8 mouse cellular contexts compared by ENCODE assay signal in the genomic region with DNA sequence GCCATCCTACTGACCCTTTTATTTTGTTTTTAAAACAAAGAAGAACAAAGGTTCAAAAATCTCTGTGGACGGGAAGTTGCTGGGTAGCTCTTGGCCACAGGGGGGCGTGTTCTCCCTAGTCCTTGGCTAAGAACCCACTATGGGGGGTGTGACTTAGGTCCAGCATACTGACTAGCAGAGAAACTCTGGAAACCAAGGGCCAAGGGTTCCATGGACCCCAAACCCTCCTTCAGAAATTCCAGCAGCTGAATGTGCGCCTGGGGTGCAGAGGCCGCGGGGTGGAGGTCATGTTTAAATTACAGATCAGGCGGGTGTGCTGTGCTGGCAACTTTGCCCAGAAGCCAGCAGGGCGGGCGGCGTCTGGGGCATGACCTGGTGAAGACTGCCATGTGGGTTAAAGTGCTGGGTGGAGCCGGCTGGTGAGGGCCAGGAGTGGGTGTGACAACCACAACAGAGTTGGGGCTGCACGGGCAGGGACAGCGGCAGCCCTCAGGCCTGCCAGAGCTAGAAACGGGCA. TPM values are rescaled to one million over a fixed set of nuclear protein-coding genes. Genes with fewer than 3 reads are reported as not detected.
DNase-seq lines count a peak whose midpoint lies in the region; ATAC-seq and TF ChIP-seq lines count a peak whose summit lies in the region.

No protein-coding gene starts in this region.

- 54% methylated on average over 12 of the region's 13 CpGs for WGBS in embryonic facial prominence, embryonic 14.5 days
- WGBS in thymus, adult 2 months: 56% methylated on average over 13 of the region's 13 CpGs

- TF ChIP-seq POLR2A in thymus, adult 2 months (IDR thresholded peaks at IDR 0.05; ENCODE audit: control insufficient read depth, extremely low read depth, insufficient read depth, low read length, poor library complexity): no peak

- H3K27ac ChIP-seq in embryonic facial prominence, embryonic 14.5 days (replicated peaks; ENCODE audit: low read depth, low read length): 0 out of 2 replicates have a peak overlapping the region, but pooled peaks have one; percentile 21
- no peak overlapping the region for H3K27ac ChIP-seq in thymus, adult 2 months (ENCODE audit: control insufficient read depth, insufficient read depth, low read length)

- no peaks in the 10 kb centered on the region for H3K27me3 ChIP-seq in embryonic facial prominence, embryonic 14.5 days (replicated peaks; ENCODE audit: control insufficient read depth, insufficient read depth, low read length)
- no peaks in the 10 kb centered on the region for H3K27me3 ChIP-seq in thymus, adult 2 months (ENCODE audit: control insufficient read depth, insufficient read depth, low read length)

- DNase-seq in cerebellum, adult 9-11 months: peak; percentile 20
- DNase-seq in cerebellum, adult 11-12 months: no peak
- DNase-seq in urinary bladder, adult 18-20 months (ENCODE audit: low spot score in 2 of 2): peak; percentile 77 to 84
- no peak for DNase-seq in urinary bladder, postnatal 10 days (ENCODE audit: low spot score)
- peak; percentile 72 for DNase-seq in embryonic facial prominence, embryonic 14.5 days (ENCODE audit: low spot score)
- DNase-seq in kidney, postnatal 14 days: peak; percentile 78
- DNase-seq in lung, postnatal 4 days: peak; percentile 76 to 77
- DNase-seq in thymus, adult 2 months: peak; percentile 52

- H3K4me1 ChIP-seq in embryonic facial prominence, embryonic 14.5 days (ENCODE audit: control insufficient read depth, insufficient read depth, low read length): no peaks in the 10 kb centered on the region; the same call in 1 of the 2 replicates
- peaks cover 9% of the 10 kb centered on the region; the same call in 1 of the 2 replicates for H3K4me1 ChIP-seq in thymus, adult 2 months (replicated peaks; ENCODE audit: control insufficient read depth, insufficient read depth, low read length)

- no peaks in the 10 kb centered on the region for H3K9me3 ChIP-seq in embryonic facial prominence, embryonic 14.5 days (ENCODE audit: control insufficient read depth, low read length)

- H3K4me3 ChIP-seq in embryonic facial prominence, embryonic 14.5 days (ENCODE audit: low read depth, low read length): no peak overlapping the region
- no peak overlapping the region for H3K4me3 ChIP-seq in thymus, adult 2 months (ENCODE audit: control insufficient read depth, insufficient read depth, low read length)

- ATAC-seq in embryonic facial prominence, embryonic 14.5 days (ENCODE audit: low read depth): peak; percentile 27; the same call in 1 of the 2 replicates

- H3K9ac ChIP-seq in embryonic facial prominence, embryonic 14.5 days (ENCODE audit: low read depth, low read length): no peak overlapping the region

- no peak overlapping the region for H3K4me2 ChIP-seq in embryonic facial prominence, embryonic 14.5 days (ENCODE audit: low read depth, low read length)

- no peak; the same call in 1 of the 2 replicates for TF ChIP-seq CTCF in thymus, adult 2 months (IDR thresholded peaks at IDR 0.05; ENCODE audit: borderline replicate concordance, control insufficient read depth, extremely low read depth, insufficient read depth, low read length, poor library complexity)

- no peaks in the 10 kb centered on the region for H3K36me3 ChIP-seq in embryonic facial prominence, embryonic 14.5 days (ENCODE audit: control insufficient read depth, insufficient read depth, low read length)
- H3K36me3 ChIP-seq in thymus, adult 2 months (ENCODE audit: control insufficient read depth, insufficient read depth, low read length): no peaks in the 10 kb centered on the region

RNA-seq across cellular contexts. Expression of a gene that starts 29.9 kb away (rescaled TPM):
- 10.5 and 11.9 TPM in 2 replicates for polyA plus RNA-seq in embryonic facial prominence, embryonic 14.5 days (2014; fragmentation: Nextera tagmentation; extraction: Ambion mirVana)
- 37.4 and 44.1 TPM in 2 replicates for polyA plus RNA-seq in thymus, adult 2 months (2012; rRNA removed)

RNA-seq across cellular contexts. Expression of a gene that starts 41.6 kb away (rescaled TPM):
- polyA plus RNA-seq in embryonic facial prominence, embryonic 14.5 days (2014; fragmentation: Nextera tagmentation; extraction: Ambion mirVana): 565 and 594 TPM in 2 replicates
- 168 and 225 TPM in 2 replicates for polyA plus RNA-seq in thymus, adult 2 months (2012; rRNA removed)

Comparison
In these comparisons a context has a peak if more than half of its experiments do, and no peak if none do; other contexts are left out.
1. DNase-seq: peak in cerebellum, adult 9-11 months (single experiment), urinary bladder, adult 18-20 months (2 of 2), embryonic facial prominence, embryonic 14.5 days (single experiment), kidney, postnatal 14 days (single experiment), lung, postnatal 4 days (2 of 2) and thymus, adult 2 months (single experiment); none in cerebellum, adult 11-12 months (single experiment) and urinary bladder, postnatal 10 days (single experiment).